Mouse (Mus musculus): Measurements from ENCODE around the gene Iqgap1.

Iqgap1 gene

GRCm38 (mm10) chr7:80825843-80826403 lies at the start of gene Iqgap1:
Iqgap1 (minus strand) TSS chr7:80825974.
- DNase-seq = no peak

DNA sequence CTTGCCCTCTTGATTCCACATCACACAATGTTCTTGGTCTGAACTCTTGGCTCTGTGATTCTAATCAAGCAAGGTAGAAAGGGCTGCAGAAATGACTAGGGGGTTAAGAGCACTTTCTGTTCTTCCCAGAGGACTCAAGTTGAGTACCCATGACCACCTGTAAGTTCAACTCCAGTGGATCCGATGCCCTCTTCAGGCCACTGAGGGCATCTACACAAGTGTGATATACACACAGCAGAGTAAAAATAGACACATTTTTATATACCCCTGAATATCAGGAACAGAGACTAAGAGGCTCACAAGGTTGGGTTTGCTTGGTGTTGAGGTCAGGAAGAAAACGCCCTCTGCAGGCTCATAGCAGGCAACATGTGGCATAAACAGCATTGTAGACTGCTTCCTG lies 47.9 kb upstream of the Iqgap1 start:
- no peak for DNase-seq

DNA sequence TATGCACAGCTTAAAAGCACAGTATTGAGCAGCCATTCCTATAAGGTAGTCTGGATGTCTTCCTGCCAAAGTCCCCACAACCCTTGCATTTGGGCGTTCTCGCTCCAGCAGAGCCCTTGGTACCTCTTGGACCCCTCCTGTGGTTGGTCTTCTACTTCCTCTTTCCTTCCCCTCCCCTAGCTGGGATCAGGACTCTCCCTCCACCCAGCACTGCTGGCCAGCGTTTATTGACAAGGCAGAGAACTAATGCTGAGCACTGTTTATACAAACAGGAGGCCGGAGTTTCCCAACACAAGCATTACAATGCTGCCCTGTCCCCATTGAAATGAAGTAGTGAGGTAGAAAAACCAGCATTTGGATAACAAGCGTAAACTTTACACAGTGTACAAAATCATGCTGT lies 47.3 kb upstream of the Iqgap1 start:
- no peak for DNase-seq

GRCm38 (mm10) chr7:80868686-80869085 lies 42.9 kb upstream of the Iqgap1 start:
- no peak for DNase-seq

- no peak for DNase-seq
These were observed 40.9 kb upstream of the Iqgap1 start for GRCm38 (mm10) chr7:80866514-80867147.

- no peak for DNase-seq
These were observed 39.7 kb upstream of the Iqgap1 start for GRCm38 (mm10) chr7:80865521-80865920.

- DNase-seq = no peak
These were observed 39.1 kb upstream of the Iqgap1 start for GRCm38 (mm10) chr7:80864831-80865230.

DNA sequence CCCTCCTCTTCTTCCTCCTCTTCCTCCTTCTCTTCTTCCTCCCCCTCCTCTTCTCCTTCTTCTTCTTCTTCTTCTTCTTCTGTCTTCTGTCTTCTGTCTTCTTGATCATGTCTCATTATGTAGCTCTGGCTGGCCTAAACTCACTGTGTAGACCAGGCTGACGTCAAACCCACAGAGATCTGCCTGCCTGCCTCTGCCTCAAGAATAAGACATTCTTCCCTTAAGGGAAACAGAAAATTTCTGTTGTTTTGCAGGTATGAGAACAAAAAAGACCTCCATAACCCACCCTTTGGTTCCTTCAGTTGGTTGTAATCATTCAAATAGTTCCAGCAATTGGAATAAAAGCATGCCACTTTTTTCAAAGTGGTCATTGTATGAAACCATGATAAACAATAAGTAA lies 38.4 kb upstream of the Iqgap1 start:
- no peak for DNase-seq

DNA sequence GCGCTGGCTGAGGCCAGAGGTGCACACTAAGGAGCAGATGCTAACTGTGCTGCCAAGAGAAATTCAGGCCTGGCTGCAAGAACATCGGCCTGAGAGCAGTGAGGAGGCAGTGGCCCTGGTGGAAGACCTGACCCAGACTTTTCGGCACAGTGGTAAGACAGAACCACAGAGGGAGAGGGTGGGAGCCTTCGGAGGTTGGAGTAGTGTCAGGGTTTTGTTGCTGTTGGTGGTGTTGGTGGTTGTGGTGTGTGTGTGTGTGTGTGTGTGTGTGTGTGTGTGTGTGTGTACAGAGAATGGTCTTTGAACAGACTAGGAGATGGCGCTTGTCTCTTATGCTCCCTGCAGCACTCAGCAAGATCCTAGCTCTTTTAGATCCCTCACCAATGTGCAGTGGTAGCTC lies 37.7 kb upstream of the Iqgap1 start:
- DNase-seq = no peak

DNA sequence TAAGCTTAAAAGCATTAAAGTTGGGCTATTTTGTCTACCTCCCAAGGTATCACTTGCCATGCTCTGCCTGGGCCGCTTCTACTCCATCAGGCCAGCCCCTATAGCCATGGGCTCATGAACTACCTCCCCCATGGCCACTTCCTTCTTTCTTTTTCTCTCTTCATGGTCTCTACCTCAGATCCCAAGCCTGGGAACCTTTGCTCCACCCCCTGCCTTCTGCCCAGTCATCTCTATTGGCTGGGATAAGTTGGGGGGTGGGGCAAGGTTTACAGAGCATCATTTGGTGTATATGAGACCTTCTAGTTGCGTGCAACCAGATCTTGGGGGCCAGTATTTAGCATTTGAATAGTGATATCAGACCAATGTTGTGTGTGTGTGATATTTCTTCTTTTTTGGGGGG lies 36.7 kb upstream of the Iqgap1 start:
- no peak for DNase-seq

GRCm38 (mm10) chr7:80860729-80861274 lies 35.0 kb upstream of the Iqgap1 start, which contains the start of gene Zscan2:
Zscan2 (plus strand) TSS chr7:80860920.
- peak; percentile 94 for DNase-seq

DNA sequence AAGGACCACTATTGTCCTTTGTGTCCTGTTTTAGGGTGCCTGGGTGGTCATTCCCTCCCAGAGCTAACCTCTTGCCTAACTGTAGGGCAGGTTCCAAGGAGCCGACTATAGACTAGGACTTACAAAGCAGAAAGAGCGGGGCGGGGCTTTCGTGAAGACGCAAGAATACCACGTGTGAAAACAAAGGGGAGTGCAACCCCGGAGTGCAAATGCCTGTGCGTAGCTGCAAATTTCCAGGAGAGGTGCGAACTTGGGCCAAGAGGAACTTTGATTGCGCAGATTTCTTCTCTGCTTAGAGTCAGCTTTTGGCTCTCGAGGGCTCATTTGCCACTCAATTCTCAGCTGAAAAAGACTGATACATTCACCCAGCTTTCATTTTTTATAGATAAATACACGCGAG lies 34.5 kb upstream of the Iqgap1 start:
- DNase-seq = peak; percentile 73

- DNase-seq = peak; percentile 75
These were observed 31.4 kb upstream of the Iqgap1 start for GRCm38 (mm10) chr7:80857181-80857580.

DNA sequence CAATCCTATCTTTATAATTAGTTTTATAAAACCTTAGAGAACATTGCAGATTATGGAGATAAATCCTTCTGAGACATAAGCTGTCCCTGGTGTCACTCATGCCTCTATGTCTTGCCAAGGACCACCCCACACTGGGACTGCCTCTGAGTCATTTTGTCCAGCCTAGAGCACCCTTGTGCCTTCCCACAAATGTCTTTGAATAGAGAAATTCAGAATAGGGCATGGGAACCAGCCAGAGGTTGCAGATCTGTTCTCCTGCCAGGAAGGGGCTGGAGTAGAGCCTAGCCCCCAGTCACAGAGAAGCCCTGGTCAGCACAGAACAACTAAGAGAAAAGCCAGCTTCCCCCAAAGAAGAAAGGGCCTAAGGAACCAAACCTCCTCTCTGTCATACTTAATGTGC lies 29.5 kb upstream of the Iqgap1 start:
- no peak for DNase-seq

DNA sequence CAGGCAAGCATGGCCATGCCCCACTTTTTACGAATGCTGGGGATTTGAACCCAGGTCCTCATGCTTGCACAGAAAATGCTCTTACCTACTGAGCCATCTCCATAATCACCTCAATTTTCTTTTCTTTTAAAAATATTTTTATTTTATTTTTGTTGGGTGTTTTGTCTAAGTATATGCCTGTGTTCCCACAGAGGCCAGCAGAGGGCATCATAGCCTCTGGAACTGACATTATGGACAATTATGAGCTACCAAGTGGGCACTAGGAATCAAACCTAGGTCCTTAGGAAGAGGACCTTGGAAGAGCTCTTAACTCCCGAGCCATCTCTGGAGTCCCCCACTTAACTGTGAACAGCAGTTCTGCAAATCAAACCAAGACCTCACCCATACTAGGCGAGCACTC lies 27.4 kb upstream of the Iqgap1 start:
- DNase-seq = no peak

DNA sequence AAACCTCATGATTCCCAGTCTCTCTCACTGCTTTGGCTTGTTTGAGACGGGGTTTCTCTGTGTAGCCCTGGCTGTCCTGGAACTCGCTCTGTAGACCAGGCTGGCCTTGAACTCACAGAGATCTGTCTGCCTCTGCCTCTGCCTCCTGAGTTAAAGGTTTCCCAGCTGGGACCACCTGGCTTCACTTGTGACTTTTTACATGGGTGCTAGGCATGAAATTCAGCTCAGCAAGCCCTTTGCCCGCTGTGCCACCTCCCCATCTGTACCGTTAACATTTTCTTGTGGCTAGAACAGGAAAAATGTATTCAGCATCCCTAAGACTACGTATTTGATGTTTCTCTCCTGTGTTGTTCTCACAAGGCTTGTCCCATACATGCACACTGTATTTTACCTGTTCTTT lies 24.7 kb upstream of the Iqgap1 start:
- DNase-seq = no peak

DNA sequence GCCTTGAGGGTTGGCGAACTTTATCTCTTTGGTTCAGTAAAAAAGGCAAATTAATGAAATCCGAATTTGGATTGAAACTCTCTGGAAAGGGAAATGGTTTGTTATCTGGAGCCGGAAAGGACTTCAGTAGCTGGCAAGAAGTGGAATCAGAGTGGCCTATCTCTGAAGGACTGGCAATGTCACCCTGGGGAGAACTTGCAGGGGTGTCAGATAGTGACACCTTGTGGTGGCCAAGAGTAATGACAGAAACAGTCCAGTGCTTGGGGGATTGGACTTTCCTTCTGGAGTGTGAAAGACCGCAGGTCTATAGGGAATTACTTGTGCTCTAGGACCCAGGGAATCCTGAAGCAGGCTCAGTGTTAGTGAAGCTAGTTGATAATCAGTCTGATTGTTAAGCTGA lies 23.9 kb upstream of the Iqgap1 start:
- peak; percentile 36 for DNase-seq

DNA sequence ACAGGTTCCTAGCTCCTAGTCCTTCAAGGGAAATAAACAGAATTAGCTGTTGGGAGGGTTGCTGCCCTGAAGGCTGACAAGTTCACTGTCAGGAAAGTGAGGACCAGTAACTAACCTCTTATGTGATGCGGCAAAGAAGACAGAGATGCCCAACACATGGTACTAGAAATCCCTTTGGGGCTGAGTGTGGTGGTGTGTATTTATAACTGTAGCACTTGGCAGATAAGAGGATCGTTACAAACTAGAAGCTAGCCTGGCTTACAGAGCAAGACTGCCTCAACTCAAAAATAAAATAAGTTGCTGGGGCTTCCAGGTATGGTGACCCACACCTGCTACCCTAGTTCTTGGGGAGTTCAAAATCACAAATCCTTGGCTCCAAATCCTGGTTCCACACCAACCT lies 23.5 kb upstream of the Iqgap1 start:
- no peak for DNase-seq

GRCm38 (mm10) chr7:80846709-80847108 lies 20.9 kb upstream of the Iqgap1 start:
- no peak for DNase-seq

GRCm38 (mm10) chr7:80846280-80846678 lies 20.5 kb upstream of the Iqgap1 start:
- DNase-seq = no peak

DNA sequence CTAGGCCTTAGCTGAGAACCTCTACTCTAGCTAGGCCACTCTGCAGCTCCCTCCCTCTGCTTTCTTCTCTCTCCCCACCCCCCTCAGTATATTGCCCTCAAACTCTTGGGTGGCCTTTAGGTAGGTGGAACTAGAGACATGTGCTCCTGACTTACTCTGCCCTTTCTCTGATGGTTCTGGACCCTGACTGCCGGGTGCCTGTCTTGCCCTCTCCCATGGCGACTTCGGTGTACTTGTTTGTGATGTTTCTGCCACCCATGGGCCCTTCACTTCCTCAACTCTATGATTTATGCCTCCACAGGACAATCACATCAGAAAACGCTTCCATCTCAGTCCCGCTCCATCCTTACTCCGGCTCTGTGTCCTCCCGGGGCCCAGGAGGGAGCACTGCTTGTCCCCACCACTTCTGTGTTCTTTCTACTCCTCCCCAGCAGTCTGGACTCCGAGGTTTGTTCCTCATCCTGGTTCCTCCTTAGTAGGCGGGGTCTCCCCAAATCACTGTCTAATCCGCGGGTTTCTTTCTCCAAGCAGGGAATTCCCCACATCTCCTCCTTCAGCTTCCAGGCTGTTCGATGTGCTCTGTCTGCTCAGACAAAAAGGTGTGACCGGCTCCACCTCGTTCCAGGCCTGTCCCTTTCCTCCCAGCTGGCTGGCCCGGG lies 20.0 kb upstream of the Iqgap1 start:
- no peak for DNase-seq

DNA sequence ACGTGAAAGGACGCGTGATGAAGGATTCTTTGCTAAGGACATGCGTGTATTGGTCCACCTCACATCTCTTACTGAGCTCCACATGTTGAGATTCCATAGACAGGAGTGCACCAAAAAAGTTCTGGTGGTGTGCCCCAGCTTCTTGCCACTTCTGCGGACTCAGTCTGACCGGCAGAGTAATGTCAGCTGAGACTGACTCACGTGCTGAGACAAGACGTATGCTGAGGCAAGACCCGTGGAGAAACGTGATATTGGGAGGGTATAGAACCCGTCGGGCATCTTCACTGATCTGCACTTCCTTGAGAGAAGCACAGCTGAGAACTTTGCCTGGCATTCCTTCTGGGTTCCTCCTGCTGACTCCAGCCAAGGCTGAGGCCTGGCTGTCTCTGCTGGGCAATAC lies 18.9 kb upstream of the Iqgap1 start:
- no peak for DNase-seq

GRCm38 (mm10) chr7:80843910-80844640 lies 18.3 kb upstream of the Iqgap1 start:
- DNase-seq = no peak

- DNase-seq = no peak
These were observed 17.4 kb upstream of the Iqgap1 start for GRCm38 (mm10) chr7:80843176-80843575.
